Mouse (Mus musculus) R1 (cell line): ENCODE data around the gene Nsmce3.

ENCODE experiments used
- DNase-seq: peaks from one replicate; pipeline ENCODE4 v3.0.0-alpha.2; 2018; ENCODE audit warnings: low read depth, low spot score

Gene Nsmce3

DNA sequence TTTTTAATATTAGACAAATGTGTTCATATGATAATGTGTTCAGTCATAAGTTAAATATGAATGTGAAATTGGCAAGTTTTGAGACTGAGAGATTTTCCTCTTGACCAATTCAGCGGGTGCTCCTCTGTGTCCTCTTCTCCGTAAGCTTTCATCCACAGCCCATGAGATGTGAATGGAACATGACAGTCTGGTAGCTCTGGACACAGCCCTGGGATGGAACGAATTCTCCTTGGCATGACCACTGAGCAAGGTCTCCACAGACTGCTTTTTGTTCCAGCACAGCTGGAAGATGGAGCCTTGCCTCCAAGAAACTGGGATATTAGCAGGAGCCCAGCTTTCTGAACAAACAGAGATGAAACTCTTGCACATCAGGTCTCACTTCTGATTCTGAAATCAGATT lies 9.8 kb downstream of the Nsmce3 start:
- no peak for DNase-seq

- no peak for DNase-seq
Observed at GRCm38 (mm10) chr7:64856526-64857082, 16.2 kb downstream of the Nsmce3 start.

DNA sequence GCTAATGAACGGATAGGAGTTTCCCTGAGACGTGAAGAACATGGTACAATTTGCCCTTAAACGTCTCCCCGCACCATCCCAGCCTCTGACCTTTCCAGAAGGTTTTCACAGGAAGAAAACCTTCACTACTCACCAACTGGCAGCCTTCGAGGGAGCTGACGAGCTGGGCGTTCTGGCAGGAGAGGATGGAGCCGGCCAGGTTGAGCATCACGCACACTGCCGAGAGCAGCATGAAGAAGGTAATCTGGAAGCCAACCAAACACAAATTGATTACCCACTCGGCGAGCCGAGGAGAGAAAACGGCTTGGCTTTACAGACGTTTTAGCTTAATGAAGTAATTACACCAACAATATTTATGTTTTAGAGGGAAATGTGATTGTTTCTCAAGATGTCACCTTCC lies 16.8 kb downstream of the Nsmce3 start:
- no peak for DNase-seq

DNA sequence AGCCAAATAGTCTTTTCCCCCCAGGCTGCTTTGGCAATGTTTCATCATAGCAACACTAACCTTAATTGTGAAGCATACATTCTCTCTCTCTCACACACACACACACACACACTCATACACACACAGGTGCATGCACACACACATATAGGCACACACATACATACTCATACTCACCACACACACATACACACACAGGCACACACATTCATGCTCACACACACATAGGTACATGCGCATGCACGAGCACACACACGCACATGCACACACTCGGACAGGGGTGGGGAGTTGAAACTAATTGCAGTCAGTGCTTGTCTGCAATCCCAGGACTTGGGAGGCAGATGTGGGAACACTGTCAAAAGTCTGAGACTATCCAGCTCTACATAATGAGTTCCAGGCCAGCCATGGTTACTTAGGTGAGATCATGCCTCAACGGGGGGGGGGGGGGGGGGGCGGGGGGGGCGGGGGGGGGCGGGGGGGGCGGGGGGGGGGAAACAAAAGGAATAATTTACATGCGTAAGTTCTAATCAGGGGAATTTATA lies 17.3 kb downstream of the Nsmce3 start:
- no peak for DNase-seq

DNA sequence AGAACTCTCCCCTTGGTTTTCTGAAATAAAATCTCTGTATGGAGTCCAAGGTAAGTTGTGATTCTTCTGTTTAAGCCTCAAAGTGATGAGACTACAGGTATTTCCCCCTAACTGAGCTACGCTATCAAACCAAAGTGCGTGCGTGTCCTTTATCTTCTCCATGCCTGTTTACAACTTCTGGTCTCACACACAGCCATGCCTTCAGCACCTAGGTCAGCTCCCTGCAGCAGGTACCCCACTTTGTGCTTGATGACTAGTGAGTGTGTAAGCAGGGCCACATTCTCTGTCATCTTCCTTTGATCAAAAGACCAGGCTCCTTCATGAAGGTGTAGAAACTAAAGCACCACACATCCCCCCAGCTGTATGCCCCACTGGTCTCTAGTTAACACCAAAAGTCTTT lies 22.0 kb downstream of the Nsmce3 start:
- peak; percentile 66 for DNase-seq

DNA sequence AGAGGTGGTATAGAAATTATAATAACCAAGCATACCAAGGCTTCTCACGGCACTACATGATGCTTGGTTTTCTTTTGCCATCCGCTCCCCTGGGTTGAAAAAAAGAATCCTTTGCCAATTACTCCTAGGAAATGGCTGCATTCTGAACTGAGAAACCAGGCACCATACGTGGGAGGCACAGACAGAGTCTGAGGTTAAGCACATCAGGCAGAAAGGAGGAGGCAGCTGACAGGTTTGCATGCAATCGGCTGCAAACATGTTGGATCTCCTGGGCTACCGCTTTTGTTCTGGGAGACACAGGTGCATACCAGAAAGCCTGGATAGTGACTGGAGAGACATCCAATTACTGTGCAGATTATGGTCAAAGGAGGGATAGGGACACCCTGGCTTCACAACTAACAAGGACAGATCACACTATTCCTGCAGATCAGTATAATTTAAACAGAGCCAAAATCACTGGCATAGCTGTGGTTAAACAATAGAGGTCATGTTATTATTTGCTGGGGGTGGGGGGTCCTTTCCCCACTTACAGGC lies 25.4 kb downstream of the Nsmce3 start:
- no peak for DNase-seq

DNA sequence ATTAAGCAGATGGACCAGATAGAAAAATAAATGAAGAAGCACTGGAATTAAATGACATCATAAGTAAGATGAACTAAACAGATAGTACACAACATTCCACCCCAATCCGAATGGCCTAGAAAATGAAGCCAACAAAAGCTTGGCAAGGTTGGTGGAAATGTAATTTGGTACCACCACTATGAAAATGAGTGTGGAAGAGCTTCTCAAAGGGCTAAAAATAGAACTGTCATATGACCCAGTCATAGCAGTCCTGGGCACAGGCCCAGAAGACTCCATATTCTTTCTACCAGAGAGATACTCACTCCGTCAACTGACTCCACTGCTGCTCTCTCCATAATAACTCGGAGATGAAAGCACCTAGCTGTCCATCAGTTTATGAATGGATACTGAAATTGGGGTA lies 26.7 kb downstream of the Nsmce3 start:
- no peak for DNase-seq

DNA sequence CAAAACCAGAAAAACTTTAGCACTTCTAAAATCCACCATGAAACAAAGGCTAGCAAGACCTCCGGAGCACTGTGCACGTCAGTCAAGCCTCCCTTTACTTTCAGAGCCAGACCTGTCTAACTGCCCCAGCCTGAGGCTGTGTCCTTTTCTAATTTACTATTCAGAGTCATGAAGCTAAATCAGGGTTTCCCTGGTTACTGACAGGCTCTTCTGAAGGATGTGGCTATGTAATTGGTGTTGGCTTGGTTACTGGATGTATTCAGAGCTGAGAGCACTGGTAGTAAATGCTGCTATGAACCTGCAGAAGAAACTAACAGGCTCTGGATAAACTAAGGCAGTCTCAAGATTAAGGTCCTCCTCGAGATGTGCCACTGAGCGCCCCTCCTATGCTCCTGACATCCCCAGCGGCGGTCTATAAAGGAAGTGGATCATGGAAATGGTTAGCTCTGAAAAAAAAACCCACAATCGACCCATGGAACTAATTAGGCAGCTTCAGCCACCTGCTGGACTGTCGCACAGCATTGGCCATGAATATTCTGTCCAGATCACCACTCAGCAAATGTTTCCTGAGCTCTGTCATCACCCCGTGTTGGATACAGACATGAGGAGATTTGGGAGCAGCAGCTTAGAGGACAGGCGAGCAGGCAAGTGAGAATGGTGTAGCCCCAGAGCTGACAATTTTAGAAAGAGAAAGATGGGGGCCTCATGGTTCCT lies 31.7 kb downstream of the Nsmce3 start:
- peak; percentile 51 for DNase-seq

DNA sequence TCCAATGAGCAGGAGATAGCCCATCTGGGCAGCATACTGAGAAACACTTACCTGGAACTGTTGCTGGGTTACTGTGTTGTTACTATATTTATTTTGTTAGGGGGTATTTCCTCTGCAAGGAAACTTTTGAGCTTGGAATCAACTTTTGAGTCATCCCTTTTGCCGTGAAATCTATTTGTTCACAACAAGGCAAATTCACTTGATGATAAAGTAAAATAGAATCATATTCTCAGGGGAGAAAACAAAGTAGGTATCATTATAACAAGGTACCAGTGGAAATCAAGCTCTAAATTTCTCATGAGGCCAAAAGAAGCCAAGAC lies 32.3 kb downstream of the Nsmce3 start:
- no peak for DNase-seq

- peak; percentile 99 for DNase-seq
Observed at GRCm38 (mm10) chr7:64839801-64840575, 32.8 kb downstream of the Nsmce3 start.

- no peak for DNase-seq
Observed at GRCm38 (mm10) chr7:64839281-64839680, 33.5 kb downstream of the Nsmce3 start.

DNA sequence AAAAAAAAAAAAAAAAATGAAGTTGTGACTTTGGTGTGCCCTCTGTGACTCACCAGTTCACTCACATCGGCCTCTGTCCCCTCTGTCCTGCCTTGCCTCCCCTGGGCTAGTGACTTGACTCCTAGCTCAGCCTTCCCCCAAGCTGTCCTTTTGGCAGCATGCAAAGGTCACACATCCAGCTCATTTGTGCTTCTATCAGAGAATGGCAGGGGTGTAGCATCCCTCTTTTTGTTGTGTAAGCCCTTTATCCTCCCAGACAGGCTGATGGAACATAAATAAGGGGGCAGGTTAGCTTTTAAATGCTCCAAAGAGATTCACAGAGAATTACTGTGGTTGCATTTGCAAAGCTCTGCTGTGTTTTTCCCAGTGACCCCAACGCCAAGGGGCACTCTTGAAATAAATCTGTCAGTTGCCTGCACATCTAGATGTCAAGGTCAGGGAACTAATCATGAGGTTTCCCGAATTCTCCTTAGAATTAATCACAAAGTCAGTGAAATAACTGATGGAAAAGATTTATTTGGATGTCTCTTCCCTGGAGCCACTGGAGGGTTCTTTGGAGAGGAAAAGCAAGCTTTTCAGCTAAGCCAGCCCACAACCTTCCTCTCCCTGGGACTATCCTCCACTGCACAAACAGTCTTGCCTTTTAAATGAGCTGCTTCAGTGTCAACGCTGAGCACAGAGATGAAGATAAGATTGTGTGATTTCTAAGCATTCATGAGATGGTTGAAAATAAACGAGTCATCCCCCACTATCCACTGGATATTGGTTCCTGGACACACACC lies 42.4 kb downstream of the Nsmce3 start:
- peak; percentile 66 for DNase-seq

- peak; percentile 37 for DNase-seq
Observed at GRCm38 (mm10) chr7:64821081-64821480, 51.7 kb downstream of the Nsmce3 start.

GRCm38 (mm10) chr7:64819683-64820082 lies 53.1 kb downstream of the Nsmce3 start:
- no peak for DNase-seq
